ENCODE assay signal across 15 mouse cellular contexts in the genomic region with DNA sequence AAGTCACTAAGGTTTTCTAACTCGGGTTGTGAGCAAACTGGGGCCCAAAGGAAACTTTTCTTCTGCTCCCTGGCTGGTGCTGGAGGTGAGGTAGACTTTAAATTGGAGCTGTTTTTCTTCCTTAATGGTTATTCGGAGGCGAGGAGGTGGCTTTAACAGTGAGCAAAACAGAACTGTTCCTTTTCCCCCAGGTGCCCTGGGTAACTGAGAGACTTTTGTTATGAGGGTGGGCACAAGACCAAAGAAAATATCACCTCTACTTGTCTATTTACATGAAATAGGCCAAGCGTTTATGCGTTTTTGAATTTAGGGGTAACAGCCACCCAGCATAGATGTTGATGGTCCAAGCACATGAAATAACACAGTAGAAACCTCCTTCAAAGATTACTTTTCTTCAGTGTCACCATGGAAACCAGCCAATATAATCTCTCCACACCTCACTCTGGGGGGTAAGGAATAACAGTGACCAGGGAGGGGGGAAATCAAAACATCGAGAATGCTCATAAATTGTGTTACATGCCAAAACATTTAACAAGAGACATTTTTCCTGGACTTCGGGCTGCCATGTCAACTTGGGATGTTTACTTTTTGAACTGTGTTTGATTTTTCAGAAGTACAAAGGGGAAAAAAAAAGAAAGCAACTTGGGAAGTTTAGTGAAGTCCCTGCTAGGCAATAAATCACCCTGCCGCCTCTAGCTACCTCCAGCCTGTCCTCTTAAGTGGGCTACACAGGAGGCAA.
DNase-seq lines count a peak whose midpoint lies in the region; ATAC-seq and TF ChIP-seq lines count a peak whose summit lies in the region.
"Had no signal": no experiment of that assay in that cellular context is flagged by ENCODE, and none has a peak within 500 bp of the region (broad histone marks: within the 10 kb centered on the region; RNA-seq: fewer than 3 reads in every experiment).

No protein-coding gene starts in this region.

- no peak for ATAC-seq in hindbrain, embryonic 12.5 days (ENCODE audit: low FRiP score)
- ATAC-seq in hindbrain, embryonic 13.5 days (ENCODE audit: low FRiP score): no peak
- peak; percentile 23; the same call in 1 of the 2 replicates for ATAC-seq in lung, postnatal 0 days
- peak; percentile 54 for ATAC-seq in limb, embryonic 15.5 days (ENCODE audit: insufficient number of reproducible peaks, low FRiP score, low TSS enrichment, low read depth)
- ATAC-seq in granulocyte monocyte progenitor cell, adult 5-6 weeks (replicated peaks; ENCODE audit: poor library complexity, severe bottlenecking): no peak
- ATAC-seq in heart, embryonic 12.5 days (ENCODE audit: insufficient number of reproducible peaks, low FRiP score): no peak
- ATAC-seq: forebrain, postnatal 0 days had no signal

- no peak for TF ChIP-seq CTCF in lung, postnatal 0 days (IDR thresholded peaks at IDR 0.05)

- H3K9ac ChIP-seq in hindbrain, embryonic 12.5 days: no peak overlapping the region
- no peak overlapping the region for H3K9ac ChIP-seq in hindbrain, embryonic 13.5 days
- H3K9ac ChIP-seq in lung, postnatal 0 days (replicated peaks; ENCODE audit: low read depth): no peak overlapping the region
- no peak overlapping the region for H3K9ac ChIP-seq in limb, embryonic 15.5 days
- no peak overlapping the region for H3K9ac ChIP-seq in heart, embryonic 12.5 days
- H3K9ac ChIP-seq: forebrain, postnatal 0 days; heart, embryonic 15.5 days had no signal

- H3K9me3 ChIP-seq in hindbrain, embryonic 12.5 days (replicated peaks): no peaks in the 10 kb centered on the region
- H3K9me3 ChIP-seq in hindbrain, embryonic 13.5 days: peaks cover 5% of the 10 kb centered on the region; the same call in 1 of the 2 replicates
- no peaks in the 10 kb centered on the region for H3K9me3 ChIP-seq in lung, postnatal 0 days (ENCODE audit: low read length)
- no peaks in the 10 kb centered on the region for H3K9me3 ChIP-seq in limb, embryonic 15.5 days
- H3K9me3 ChIP-seq in heart, embryonic 12.5 days (replicated peaks): peaks cover 9% of the 10 kb centered on the region
- H3K9me3 ChIP-seq: heart, embryonic 15.5 days had no signal

- peak overlapping the region; percentile 5; the same call in 1 of the 2 replicates for H3K27ac ChIP-seq in hindbrain, embryonic 12.5 days
- no peak overlapping the region for H3K27ac ChIP-seq in hindbrain, embryonic 13.5 days
- H3K27ac ChIP-seq in lung, postnatal 0 days (ENCODE audit: low read length): no peak overlapping the region
- peak overlapping the region; percentile 38 for H3K27ac ChIP-seq in limb, embryonic 15.5 days
- H3K27ac ChIP-seq in heart, embryonic 12.5 days (ENCODE audit: poor library complexity, severe bottlenecking): no peak overlapping the region
- H3K27ac ChIP-seq: heart, embryonic 15.5 days; layer of hippocampus, adult 2 months had no signal

- peak; percentile 31 for DNase-seq in lung, postnatal 0 days (ENCODE audit: low spot score)
- DNase-seq in lung, postnatal 25 days (ENCODE audit: low spot score): no peak
- DNase-seq in cerebellum, adult 11 months: no peak
- DNase-seq: cerebellum, adult 8-10 months; forebrain, postnatal 0 days; gastrocnemius, postnatal 25 days; right cerebral cortex, postnatal 25 days; thymus, adult 2 months had no signal

- 0 out of 2 replicates have a peak, but pooled peaks cover 8% of the 10 kb centered on the region for H3K4me1 ChIP-seq in hindbrain, embryonic 12.5 days
- peaks cover 22% of the 10 kb centered on the region for H3K4me1 ChIP-seq in hindbrain, embryonic 13.5 days (replicated peaks)
- peaks cover 3% of the 10 kb centered on the region; the same call in 1 of the 2 replicates for H3K4me1 ChIP-seq in lung, postnatal 0 days (ENCODE audit: insufficient read depth, low read depth, low read length)
- peaks cover 22% of the 10 kb centered on the region for H3K4me1 ChIP-seq in limb, embryonic 15.5 days
- peaks cover 8% of the 10 kb centered on the region for H3K4me1 ChIP-seq in heart, embryonic 12.5 days (replicated peaks)

- WGBS in hindbrain, embryonic 12.5 days: 60% methylated on average over 8 of the region's 8 CpGs
- 65% methylated on average over 8 of the region's 8 CpGs for WGBS in hindbrain, embryonic 13.5 days
- WGBS in lung, postnatal 0 days: 38% methylated on average over 8 of the region's 8 CpGs
- 26% methylated on average over 8 of the region's 8 CpGs for WGBS in limb, embryonic 15.5 days
- WGBS in heart, embryonic 12.5 days: 58% methylated on average over 8 of the region's 8 CpGs

- H3K36me3 ChIP-seq in hindbrain, embryonic 12.5 days: peaks cover 6% of the 10 kb centered on the region
- H3K36me3 ChIP-seq in hindbrain, embryonic 13.5 days: peaks cover 8% of the 10 kb centered on the region
- H3K36me3 ChIP-seq in lung, postnatal 0 days (ENCODE audit: insufficient read depth, low read length): no peaks in the 10 kb centered on the region
- peaks cover 4% of the 10 kb centered on the region; the same call in 1 of the 2 replicates for H3K36me3 ChIP-seq in limb, embryonic 15.5 days
- peaks cover 9% of the 10 kb centered on the region; the same call in 1 of the 2 replicates for H3K36me3 ChIP-seq in heart, embryonic 12.5 days
- H3K36me3 ChIP-seq: heart, embryonic 15.5 days had no signal

- no peaks in the 10 kb centered on the region for H3K27me3 ChIP-seq in hindbrain, embryonic 12.5 days
- no peaks in the 10 kb centered on the region for H3K27me3 ChIP-seq in hindbrain, embryonic 13.5 days
- H3K27me3 ChIP-seq in lung, postnatal 0 days (replicated peaks; ENCODE audit: insufficient read depth, low read length): no peaks in the 10 kb centered on the region
- H3K27me3 ChIP-seq in limb, embryonic 15.5 days: no peaks in the 10 kb centered on the region
- H3K27me3 ChIP-seq in heart, embryonic 12.5 days (replicated peaks): no peaks in the 10 kb centered on the region
- H3K27me3 ChIP-seq: heart, embryonic 15.5 days had no signal

- H3K4me2 ChIP-seq in hindbrain, embryonic 12.5 days (replicated peaks): no peak overlapping the region
- no peak overlapping the region for H3K4me2 ChIP-seq in hindbrain, embryonic 13.5 days
- no peak overlapping the region for H3K4me2 ChIP-seq in lung, postnatal 0 days (replicated peaks; ENCODE audit: low read depth, low read length)
- H3K4me2 ChIP-seq in limb, embryonic 15.5 days: no peak overlapping the region
- no peak overlapping the region for H3K4me2 ChIP-seq in heart, embryonic 12.5 days
- H3K4me2 ChIP-seq: heart, embryonic 15.5 days had no signal

- no peak overlapping the region for H3K4me3 ChIP-seq in hindbrain, embryonic 12.5 days
- H3K4me3 ChIP-seq in hindbrain, embryonic 13.5 days: no peak overlapping the region
- no peak overlapping the region for H3K4me3 ChIP-seq in lung, postnatal 0 days (ENCODE audit: low read depth, low read length)
- H3K4me3 ChIP-seq in limb, embryonic 15.5 days: no peak overlapping the region
- H3K4me3 ChIP-seq in heart, embryonic 12.5 days: no peak overlapping the region
- H3K4me3 ChIP-seq: heart, embryonic 15.5 days; layer of hippocampus, adult 2 months had no signal

- TF ChIP-seq EP300 in lung, postnatal 0 days (IDR thresholded peaks at IDR 0.05): 0 out of 2 replicates have a peak, but pooled peaks have one; percentile 17

Comparison
In these comparisons a context has a peak if more than half of its experiments do, and no peak if none do; other contexts are left out.
1. H3K27ac ChIP-seq: peak in hindbrain, embryonic 12.5 days (single experiment) and limb, embryonic 15.5 days (single experiment); none in hindbrain, embryonic 13.5 days (single experiment), lung, postnatal 0 days (single experiment) and heart, embryonic 12.5 days (single experiment).
2. ATAC-seq: peak in lung, postnatal 0 days (single experiment) and limb, embryonic 15.5 days (single experiment); none in hindbrain, embryonic 12.5 days (single experiment), hindbrain, embryonic 13.5 days (single experiment), granulocyte monocyte progenitor cell, adult 5-6 weeks (single experiment) and heart, embryonic 12.5 days (single experiment).